In the genomic region with DNA sequence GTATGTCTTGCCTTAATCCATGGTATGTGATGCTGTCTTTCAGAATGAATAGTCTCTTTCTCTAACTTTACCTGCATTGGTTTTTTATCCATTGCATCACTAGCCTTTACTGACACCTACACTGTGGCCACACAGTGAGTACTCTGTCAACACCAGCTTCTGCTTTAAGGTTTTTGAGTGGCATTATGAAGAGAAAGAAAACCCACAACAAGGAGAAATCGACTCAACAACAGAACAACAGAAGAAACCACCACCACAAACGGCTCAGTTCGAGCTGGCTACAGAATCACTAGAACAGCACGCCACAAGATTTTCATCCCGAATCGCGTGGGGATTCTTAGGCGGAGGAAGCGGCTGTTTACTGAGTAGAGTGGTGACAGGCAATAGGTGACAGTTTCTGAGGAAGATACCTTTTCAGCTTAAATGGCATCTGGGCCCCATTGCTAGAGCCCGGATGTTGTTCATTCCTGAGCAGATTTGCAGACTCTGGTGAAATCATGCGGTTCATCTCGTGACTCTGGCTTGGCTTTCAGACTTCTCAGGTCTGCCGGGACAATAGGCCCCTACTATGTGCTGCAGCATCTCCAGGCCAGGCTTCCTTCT, we compare ENCODE assay signal across 30 mouse cellular contexts. TPM values are rescaled to one million over a fixed set of nuclear protein-coding genes. Genes with fewer than 3 reads are reported as not detected.
A peak's percentile ranks its signal among the peaks of the same experiment; 100 is the strongest.
DNase-seq lines count a peak whose midpoint lies in the region; TF ChIP-seq lines count a peak whose summit lies in the region.
"Had no signal": no experiment of that assay in that cellular context is flagged by ENCODE, and none has a peak within 500 bp of the region (broad histone marks: within the 10 kb centered on the region; RNA-seq: fewer than 3 reads in every experiment).

No protein-coding gene starts in this region.

- peaks cover 0 to 4% of the 10 kb centered on the region in 2 experiments; a peak in 1 of 4 replicates for H3K4me1 ChIP-seq in CH12.LX (ENCODE audit: control insufficient read depth in 1 of 2, insufficient read depth in 2 of 2)
- H3K4me1 ChIP-seq: forebrain, embryonic 13.5 days; heart, embryonic 10.5 days; hindbrain, embryonic 13.5 days; intestine, embryonic 15.5 days; liver, embryonic 12.5 days; midbrain, embryonic 10.5 days had no signal

- dilution Hi-C loops in CH12.LX (cut with MboI; ENCODE audit: extremely low pct_ligation_motif_present, extremely low pct_unique_long_range_greater_than_20kb, low sequenced_read_pairs): no loop called here

- no peak for TF ChIP-seq POLR2A in CH12.LX (IDR thresholded peaks at IDR 0.05; ENCODE audit: low read depth, low read length)

- no peak overlapping the region for H3K4me3 ChIP-seq in CH12.LX (replicated peaks in 1 of 3; ENCODE audit: low read depth in 2 of 3, low read length in 2 of 3, poor library complexity in 1 of 3)
- H3K4me3 ChIP-seq: embryonic facial prominence, embryonic 12.5 days; erythroblast, embryonic 14.5 days; forebrain, embryonic 13.5 days; heart, embryonic 10.5 days; hindbrain, embryonic 13.5 days; intestine, embryonic 15.5 days; kidney, embryonic 15.5 days; limb, embryonic 12.5 days; liver, embryonic 12.5 days; midbrain, embryonic 10.5 days had no signal

- H3K4me2 ChIP-seq in CH12.LX (ENCODE audit: insufficient read depth, low read depth, poor library complexity, severe bottlenecking): peak overlapping the region; percentile 12
- H3K4me2 ChIP-seq: embryonic facial prominence, embryonic 12.5 days; forebrain, embryonic 13.5 days; hindbrain, embryonic 13.5 days; intestine, embryonic 15.5 days; kidney, embryonic 15.5 days; limb, embryonic 12.5 days; liver, embryonic 12.5 days; lung, embryonic 14.5 days had no signal

- no peak for TF ChIP-seq CTCF in CH12.LX (conservative IDR thresholded peaks at IDR 0.05 in 1 of 2, IDR thresholded peaks at IDR 0.05 in 1 of 2; ENCODE audit: low read depth in 2 of 2, low read length in 2 of 2)

- TF ChIP-seq EP300 in CH12.LX (IDR thresholded peaks at IDR 0.05; ENCODE audit: low read length): no peak

- TF ChIP-seq RAD21 in CH12.LX (IDR thresholded peaks at IDR 0.05; ENCODE audit: low read depth, low read length): no peak

- no peak overlapping the region for H3K27ac ChIP-seq in CH12.LX (ENCODE audit: insufficient read depth, low read depth)
- H3K27ac ChIP-seq: forebrain, embryonic 13.5 days; heart, embryonic 10.5 days; hindbrain, embryonic 13.5 days; intestine, embryonic 15.5 days; kidney, embryonic 15.5 days; limb, embryonic 12.5 days; liver, embryonic 12.5 days; midbrain, embryonic 10.5 days had no signal

- no peaks in the 10 kb centered on the region for H3K27me3 ChIP-seq in CH12.LX (replicated peaks)
- H3K27me3 ChIP-seq: embryonic facial prominence, embryonic 12.5 days; forebrain, embryonic 13.5 days; hindbrain, embryonic 13.5 days; intestine, embryonic 15.5 days; kidney, embryonic 15.5 days; limb, embryonic 12.5 days; liver, embryonic 12.5 days had no signal

- in situ Hi-C loops in CH12.LX (cut with MboI; ENCODE audit: low pct_ligation_motif_present, low pct_unique_long_range_greater_than_20kb, low sequenced_read_pairs): no loop called here

- H3K9me3 ChIP-seq in CH12.LX (replicated peaks; ENCODE audit: low read length): no peaks in the 10 kb centered on the region
- H3K9me3 ChIP-seq: embryonic facial prominence, embryonic 12.5 days; forebrain, embryonic 13.5 days; heart, embryonic 10.5 days; hindbrain, embryonic 13.5 days; intestine, embryonic 15.5 days; kidney, embryonic 15.5 days; limb, embryonic 12.5 days; liver, embryonic 12.5 days; midbrain, embryonic 10.5 days had no signal

- peak; percentile 70 for DNase-seq in CD4-positive, CD25-positive, alpha-beta regulatory T cell, adult 2 months (ENCODE audit: low read depth, low spot score)
- no peak for DNase-seq in CH12.LX (ENCODE audit: extremely low read depth)
- DNase-seq in induced T-regulatory cell, adult 2 months (ENCODE audit: low read depth): peak; percentile 68
- DNase-seq in thymus, postnatal 0 days (ENCODE audit: low spot score): peak; percentile 73
- DNase-seq in cerebellum, adult 11 months: no peak
- DNase-seq in testis, postnatal 14 days (ENCODE audit: low spot score): no peak
- DNase-seq in right cerebral cortex, postnatal 25 days: no peak
- DNase-seq: adrenal gland, postnatal 10 days; cerebellum, adult 2 months; gastrocnemius, postnatal 25 days; heart, postnatal 10 days; kidney, postnatal 4 days; lung, embryonic 14.5 days; lung, postnatal 36 days had no signal

- no peaks in the 10 kb centered on the region for H3K79me2 ChIP-seq in CH12.LX (replicated peaks; ENCODE audit: control insufficient read depth, extremely low read depth, insufficient read depth, poor library complexity, severe bottlenecking)

- H3K9ac ChIP-seq in CH12.LX (ENCODE audit: insufficient read depth, low read depth): no peak overlapping the region
- H3K9ac ChIP-seq: embryonic facial prominence, embryonic 12.5 days; forebrain, embryonic 13.5 days; hindbrain, embryonic 13.5 days; intestine, embryonic 15.5 days; kidney, embryonic 15.5 days; limb, embryonic 12.5 days; liver, embryonic 12.5 days; lung, embryonic 14.5 days had no signal

- no peaks in the 10 kb centered on the region for H3K36me3 ChIP-seq in CH12.LX (replicated peaks in 1 of 2; ENCODE audit: control insufficient read depth in 1 of 2, insufficient read depth in 1 of 2, low read length in 1 of 2)
- H3K36me3 ChIP-seq: embryonic facial prominence, embryonic 12.5 days; heart, embryonic 10.5 days; hindbrain, embryonic 13.5 days; intestine, embryonic 15.5 days; kidney, embryonic 15.5 days; limb, embryonic 12.5 days; liver, embryonic 12.5 days; midbrain, embryonic 10.5 days had no signal

TF ChIP-seq in CH12.LX, 34 proteins besides CTCF, POLR2A, EP300 and RAD21:
- peak; percentile 36; the same call in 1 of the 2 replicates for TF ChIP-seq BHLHE40 (IDR thresholded peaks at IDR 0.05; ENCODE audit: low read depth, low read length)
- no peak for TF ChIP-seq ETS1 (conservative IDR thresholded peaks at IDR 0.05; ENCODE audit: low read depth, low read length)
- no peak for TF ChIP-seq TBP (conservative IDR thresholded peaks at IDR 0.05; ENCODE audit: low read depth, low read length)
- no peak for TF ChIP-seq MAX (IDR thresholded peaks at IDR 0.05; ENCODE audit: low read length)
- peak; percentile 45; the same call in 1 of the 2 replicates for TF ChIP-seq ZKSCAN1 (IDR thresholded peaks at IDR 0.05; ENCODE audit: borderline replicate concordance, low read depth, low read length)
- no peak for TF ChIP-seq TCF12 (IDR thresholded peaks at IDR 0.05; ENCODE audit: low read depth, low read length)
- no peak for TF ChIP-seq ZC3H11A (IDR thresholded peaks at IDR 0.05; ENCODE audit: low read depth, low read length)

RNA-seq across cellular contexts. Expression of gene Calhm5, which starts 14.6 kb away (rescaled TPM):
- total RNA-seq in CH12.LX (2012; rRNA removed) (0.04 TPM in 1 of 2 replicates, not detected in the other), CH12.LX (2014; rRNA removed) (0.28 TPM in 2 replicates)
- 0.05 and 0.09 TPM in 2 replicates for polyA plus RNA-seq in CH12.LX (2012; ENCODE audit: insufficient read length, low read depth)
- 0.10 and 0.14 TPM in 2 replicates for polyA plus RNA-seq in thymus, postnatal 0 days (2015; fragmentation: Nextera tagmentation; extraction: Ambion mirVana)
- total RNA-seq: common myeloid progenitor, adult 5-6 weeks; MEL had no signal
- polyA plus RNA-seq: erythroblast, embryonic 14.5 days had no signal

RNA-seq across cellular contexts. Expression of gene Calhm6, which starts 16.8 kb away (rescaled TPM):
- total RNA-seq in CH12.LX (2012; rRNA removed) (0.17 and 0.21 TPM in 2 replicates), CH12.LX (2014; rRNA removed) (0.38 and 0.58 TPM in 2 replicates)
- 0.29 and 0.30 TPM in 2 replicates for polyA plus RNA-seq in CH12.LX (2012; ENCODE audit: insufficient read length, low read depth)
- polyA plus RNA-seq in thymus, postnatal 0 days (2015; fragmentation: Nextera tagmentation; extraction: Ambion mirVana): 9.2 and 9.8 TPM in 2 replicates
- total RNA-seq: layer of hippocampus, postnatal 10 days; MEL had no signal
- polyA plus RNA-seq: C2C12; erythroblast, embryonic 14.5 days; neural tube, embryonic 11.5 days; testis, adult 2 months had no signal

Comparison
In these comparisons a context has a peak if more than half of its experiments do, and no peak if none do; other contexts are left out.
1. DNase-seq: peak in CD4-positive, CD25-positive, alpha-beta regulatory T cell, adult 2 months (single experiment), induced T-regulatory cell, adult 2 months (single experiment) and thymus, postnatal 0 days (single experiment); none in CH12.LX (single experiment), cerebellum, adult 11 months (single experiment), testis, postnatal 14 days (single experiment) and right cerebral cortex, postnatal 25 days (single experiment).